Mouse (Mus musculus): ENCODE measurements around the gene Yod1. TPM values are rescaled to one million over a fixed set of nuclear protein-coding genes. Genes with fewer than 3 reads are reported as not detected.
A peak's percentile ranks its signal among the peaks of the same experiment; 100 is the strongest.

Yod1 gene
- 10 to 100 TPM; 16.2 to 18.1 TPM for total RNA-seq (2021)
- long read RNA-seq, full-length matches to known transcripts = 3 of 3 reads
- long read RNA-seq, partial matches to known transcripts = 0 of 3 reads
- long read RNA-seq, other reads (novel, unspliced or antisense) = 0 of 3 reads

DNA sequence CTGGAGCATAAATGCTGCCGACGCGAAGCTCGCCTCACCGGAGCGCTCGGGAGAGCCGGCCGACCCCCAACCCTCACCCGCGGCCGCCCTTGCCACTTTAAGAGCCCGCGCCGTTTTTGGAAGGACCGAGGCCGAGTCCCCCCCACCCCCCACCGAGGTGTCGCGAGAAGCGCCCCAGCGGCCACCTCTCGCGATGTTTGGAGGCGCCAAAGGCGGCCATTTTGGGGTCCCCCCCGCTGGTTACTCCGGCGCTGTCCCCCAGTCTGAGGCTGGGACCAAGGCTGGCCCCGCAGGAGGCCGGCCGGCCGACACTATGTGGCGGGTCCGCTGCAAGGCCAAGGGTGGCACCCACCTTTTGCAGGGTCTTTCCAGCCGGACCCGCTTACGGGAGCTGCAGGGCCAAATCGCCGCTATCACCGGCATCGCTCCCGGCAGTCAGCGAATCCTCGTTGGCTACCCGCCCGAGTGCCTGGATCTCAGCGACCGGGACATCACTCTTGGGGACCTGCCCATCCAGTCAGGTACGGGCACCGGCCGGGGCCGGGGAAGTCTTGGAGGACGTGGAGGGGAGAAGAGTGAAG is at the start of gene Yod1:
Gene Yod1, plus strand, starts transcription at position 37 of the 581 bp plus-strand sequence.
- peak; percentile 83 to 89 for DNase-seq (ENCODE audit: low spot score in 2 of 2)

DNA sequence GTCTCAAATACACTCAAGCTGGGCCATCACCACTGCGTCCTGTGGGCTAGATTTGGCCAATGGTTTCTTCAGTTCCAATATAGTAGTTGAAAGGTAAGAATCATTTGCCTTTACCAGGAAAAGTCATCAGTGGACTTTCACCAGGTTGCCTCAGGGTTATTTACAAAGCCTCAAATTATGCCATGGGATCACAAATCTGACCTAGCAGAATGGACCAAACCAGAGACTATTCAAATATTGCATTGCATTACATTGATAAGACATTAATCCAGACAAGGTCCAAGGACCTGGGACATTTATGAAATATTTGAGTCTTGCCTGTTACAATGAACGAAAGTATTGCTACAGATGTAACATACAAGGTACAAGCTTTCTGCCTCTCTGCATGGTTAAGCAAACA is 38.6 kb upstream of the Yod1 start:
- DNase-seq (ENCODE audit: low spot score in 2 of 2) = no peak

DNA sequence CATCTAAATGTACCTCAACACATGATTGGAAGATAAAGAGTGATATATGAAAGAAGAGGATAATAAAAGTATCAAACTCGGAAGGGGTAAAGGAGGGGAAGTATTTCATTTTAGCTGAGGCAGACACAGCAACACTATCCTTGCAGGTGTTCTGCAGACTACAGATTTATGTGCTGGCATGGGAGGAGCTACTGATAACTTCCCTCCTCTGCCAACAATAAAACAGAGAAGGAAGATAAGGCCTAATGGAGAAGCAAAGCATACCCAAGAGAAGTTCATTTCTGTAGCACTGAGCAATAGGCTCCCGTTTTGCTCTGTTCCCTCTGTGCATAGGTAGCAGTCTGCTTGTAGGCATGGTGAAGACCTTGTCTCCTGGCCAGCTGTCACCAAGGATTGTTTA is 36.1 kb upstream of the Yod1 start:
- no peak for DNase-seq (ENCODE audit: low spot score in 2 of 2)

DNA sequence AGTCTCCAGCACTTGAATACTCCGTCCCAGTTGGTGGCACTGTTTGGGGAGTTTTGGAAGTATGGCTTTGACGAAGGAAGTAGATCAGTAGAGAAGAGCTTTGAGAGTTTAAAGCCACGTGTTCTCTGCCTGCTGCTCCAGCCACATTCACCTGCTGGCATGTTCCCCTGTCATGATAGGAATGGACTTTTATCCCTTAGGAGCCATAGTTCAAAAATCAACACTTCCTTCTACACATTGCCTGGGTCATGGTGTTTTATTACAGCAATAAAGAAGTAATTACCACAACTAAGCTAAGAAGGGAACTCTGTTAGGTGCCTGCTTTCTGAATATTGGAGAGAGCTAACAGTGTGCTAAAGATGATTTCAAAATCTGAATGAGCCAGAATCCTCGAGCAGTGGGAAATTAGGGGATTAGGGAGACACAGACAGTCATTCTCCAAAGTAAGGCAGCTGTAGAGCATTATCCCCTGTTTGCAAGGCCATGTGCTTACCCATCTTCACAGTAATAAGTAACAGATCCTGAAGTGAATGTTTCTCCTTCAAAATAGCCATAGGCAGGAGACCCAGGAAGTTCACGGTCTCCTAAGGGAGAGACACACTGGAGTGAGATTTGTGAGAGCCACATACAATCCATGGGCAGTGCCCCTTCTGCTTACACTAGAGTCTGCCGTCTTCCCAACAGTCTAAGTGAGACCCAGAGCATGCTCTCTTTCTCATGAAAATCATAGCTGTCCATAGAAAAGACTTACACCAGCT is 35.3 kb upstream of the Yod1 start:
- DNase-seq (ENCODE audit: low spot score in 2 of 2) = no peak

DNA sequence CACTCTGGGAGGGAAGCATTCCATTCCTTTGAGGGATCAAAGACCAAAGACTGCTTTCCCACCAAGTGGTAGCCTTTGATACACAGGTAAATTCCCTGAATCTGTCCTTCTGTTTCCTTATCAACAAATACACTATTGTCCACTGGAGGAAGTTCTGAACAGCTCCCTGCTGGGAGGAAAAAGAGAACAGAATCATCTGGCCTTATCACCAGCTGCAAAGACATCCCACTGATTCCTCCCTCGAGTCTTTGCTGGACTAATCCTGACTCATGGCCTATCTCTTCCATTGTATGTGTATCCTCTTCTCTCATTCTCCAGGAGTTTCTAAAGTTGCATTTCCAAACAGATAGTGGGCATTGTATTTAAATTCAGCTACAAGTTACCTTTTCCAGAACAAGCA is 33.2 kb upstream of the Yod1 start:
- DNase-seq (ENCODE audit: low spot score in 2 of 2) = no peak

DNA sequence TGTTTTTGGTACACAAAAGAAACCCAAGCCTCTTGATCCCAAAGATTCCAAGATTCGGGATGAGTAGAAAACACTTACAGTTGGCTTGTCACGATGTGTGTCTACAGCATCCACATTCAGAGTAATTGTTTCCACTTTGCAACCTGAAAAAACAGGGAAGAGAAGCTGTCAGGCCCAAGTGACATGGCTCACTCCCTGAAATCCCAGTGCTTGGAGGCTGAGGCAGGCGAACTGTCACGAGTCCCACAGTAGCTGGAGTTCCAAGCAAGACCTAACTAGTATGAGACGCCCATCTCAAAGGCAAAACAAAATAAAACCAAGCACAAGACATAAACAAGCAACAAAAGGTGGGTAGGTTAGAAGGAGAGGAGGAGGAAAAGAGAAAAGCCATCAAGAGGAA is 18.5 kb upstream of the Yod1 start:
- no peak for DNase-seq (ENCODE audit: low spot score in 2 of 2)

DNA sequence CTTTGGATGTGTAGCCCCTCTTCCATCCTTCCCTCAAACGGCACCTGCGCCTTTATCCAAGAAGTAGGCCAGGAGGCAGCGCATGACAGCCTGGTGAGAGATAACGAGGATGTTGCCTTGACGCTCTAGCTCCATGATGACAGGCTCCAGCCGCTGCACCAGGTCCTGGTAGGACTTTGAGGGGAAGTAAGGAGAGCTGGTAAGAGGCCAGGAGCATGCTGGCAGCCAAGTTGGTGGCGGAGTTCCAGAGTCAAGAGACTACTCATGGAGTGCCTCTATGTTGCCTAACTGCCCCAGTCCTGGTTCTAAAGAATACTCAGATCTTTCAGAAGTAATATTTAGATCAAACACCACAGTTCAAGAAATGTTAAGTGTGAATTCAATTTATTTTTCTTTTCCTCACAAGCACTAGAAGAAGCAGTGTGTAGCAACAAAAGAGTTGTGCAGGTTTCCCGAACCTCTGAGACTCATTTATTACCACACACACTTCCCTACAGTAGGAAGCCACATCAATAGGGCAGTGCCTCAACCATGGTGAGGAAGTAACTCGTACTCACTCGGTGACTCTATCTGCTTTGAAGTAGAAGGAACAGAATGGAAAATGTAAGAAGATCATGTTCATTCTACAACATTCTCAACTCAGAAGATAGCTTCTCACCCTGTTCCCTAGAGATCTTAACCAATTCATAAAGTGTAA is 17.0 kb upstream of the Yod1 start:
- DNase-seq (ENCODE audit: low spot score in 2 of 2) = peak in 1 of 2 experiments; percentile 37

DNA sequence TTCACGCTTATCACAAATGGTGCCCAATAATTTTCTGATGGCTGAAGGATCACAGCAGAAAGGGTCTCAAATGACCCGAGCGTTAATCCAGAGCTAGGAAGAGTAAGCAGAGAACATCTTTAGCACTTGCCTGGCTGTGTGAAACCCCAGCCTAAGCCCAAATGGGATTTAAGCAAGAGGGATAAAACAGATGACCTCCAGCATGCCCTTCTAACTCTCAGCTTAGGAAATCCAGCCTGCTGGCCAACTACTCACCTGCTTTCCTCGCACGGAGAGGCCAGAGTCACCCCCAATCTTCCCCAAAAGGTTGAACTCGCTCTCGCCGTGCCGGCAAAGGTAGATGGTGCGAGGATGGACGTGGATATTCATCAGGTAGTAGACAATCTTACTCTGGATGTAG is 15.2 kb upstream of the Yod1 start:
- no peak for DNase-seq (ENCODE audit: low spot score in 2 of 2)

DNA sequence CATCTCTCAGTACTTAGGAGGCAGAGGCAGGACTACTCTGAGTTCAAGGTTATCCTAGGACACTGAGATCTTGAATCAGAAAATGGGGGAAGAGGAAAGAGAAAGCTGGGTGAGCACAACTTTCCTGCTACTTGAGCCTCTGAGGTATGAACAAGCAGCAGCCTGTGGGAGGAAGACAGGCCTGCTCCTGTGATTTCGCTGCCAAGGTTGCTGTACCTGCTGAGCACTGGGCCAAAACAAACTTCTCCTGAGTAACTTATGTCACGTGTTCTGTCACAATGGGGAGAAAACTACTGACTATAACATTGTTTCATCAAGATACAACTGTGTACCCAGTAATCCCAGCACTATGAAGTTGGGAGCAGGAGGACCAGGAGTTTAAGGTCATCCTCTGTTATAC is 13.5 kb upstream of the Yod1 start:
- no peak for DNase-seq (ENCODE audit: low spot score in 2 of 2)

DNA sequence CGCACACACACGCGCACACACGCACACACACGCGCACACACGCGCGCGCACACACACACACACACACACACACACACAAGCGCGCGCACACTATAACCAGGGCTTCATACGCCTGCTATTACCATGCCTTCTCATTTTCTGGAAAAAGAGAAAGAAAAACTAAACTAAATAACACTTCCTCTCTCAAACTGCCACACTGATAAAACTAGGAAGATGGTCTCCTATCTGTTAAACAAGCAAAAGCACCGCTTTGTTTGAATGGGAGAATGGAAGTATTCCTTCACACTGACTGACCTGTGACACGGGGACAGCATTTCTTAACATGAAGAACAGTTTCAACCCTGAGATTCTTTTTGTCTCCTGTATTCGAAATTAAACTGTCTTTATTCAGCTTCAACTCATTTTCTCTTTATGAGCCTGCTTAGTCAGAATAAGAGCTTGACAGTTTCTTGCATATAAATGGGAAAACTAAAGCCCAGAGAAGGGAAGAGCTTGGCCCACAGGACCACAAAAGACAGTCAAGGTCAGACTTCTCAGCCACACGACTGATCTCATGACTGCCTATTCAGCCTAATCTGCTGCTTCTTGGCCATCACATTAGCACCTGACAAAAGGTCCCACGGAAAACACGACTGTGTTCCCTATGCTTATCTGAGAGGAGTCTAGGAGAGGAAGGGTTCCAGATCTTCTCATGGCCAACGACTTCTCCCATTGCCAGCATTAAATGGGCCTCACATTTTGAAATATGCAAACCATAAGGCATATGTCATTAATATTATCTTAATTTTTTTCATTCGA is 6.6 kb upstream of the Yod1 start:
- no peak for DNase-seq (ENCODE audit: low spot score in 2 of 2)

DNA sequence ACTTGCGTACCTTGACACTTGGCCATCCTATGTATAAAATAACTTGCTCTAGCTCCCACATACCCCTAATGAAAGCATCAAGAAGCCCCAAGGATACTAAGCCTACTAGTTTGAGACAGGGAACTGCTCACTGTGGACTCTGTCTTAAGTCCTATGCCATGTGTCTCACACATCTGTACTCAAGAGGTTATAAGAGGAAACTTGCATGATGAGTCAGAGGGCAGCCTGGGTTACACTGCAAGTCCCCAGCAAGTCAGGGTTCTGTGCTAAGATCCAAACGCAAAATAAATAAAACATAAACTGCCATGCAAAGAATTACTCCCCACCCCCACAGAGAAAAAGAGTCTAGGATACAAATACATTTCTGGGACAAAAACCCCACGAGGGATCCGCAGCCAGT is 3.1 kb upstream of the Yod1 start:
- no peak for DNase-seq (ENCODE audit: low spot score in 2 of 2)

DNA sequence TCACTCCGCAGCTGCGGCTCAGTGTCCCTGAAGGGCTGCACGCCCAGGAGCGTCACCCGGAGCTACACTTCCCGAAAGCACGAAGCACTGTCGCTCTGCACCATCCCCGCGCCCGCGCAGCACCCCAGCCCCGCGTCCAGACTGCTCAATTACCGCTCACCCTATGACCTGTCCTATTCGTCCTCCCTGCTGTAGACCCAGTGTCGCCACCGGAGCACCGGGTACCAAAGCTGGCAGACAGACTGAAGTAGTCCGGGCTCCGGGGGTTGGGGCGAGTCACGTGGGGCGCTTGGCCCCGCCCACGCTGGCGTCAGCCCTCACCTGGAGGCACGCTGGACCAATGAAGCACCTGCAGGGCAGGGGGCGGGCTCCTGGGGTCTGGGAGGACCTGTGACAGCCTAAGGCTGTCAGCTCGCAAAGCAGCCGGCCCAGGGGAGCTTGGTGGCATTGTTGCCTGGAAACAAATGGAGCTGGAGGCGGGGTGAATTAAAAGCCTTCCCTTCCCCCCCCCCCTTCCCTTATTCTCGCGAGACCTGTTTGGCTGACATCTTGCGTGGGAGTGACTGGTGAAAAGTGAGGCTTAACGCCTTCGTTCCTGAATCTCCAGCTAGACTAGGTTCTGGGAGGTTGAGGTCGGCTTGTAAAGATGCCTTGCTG is 1.4 kb upstream of the Yod1 start, which contains the start of gene Gm29427:
Gene Gm29427, minus strand, starts transcription at position 239 of the 657 bp plus-strand sequence.
- DNase-seq (ENCODE audit: low spot score in 2 of 2) = peak; percentile 92 to 96

DNA sequence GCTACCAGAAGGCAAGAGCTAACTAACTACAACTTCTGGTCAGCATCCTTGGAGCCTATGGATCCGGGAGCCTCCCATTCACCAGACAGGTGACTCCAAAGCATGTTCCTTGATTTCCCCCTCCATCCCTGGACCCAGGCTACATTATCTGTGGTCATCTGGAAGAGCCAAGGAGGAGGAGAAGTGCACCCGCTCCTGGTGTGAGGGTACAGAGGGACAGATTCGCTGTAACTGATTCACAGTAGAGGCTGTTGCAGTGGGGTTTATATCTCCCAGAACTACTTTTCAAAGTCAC is 962 bp upstream of the Yod1 start:
- DNase-seq (ENCODE audit: low spot score in 2 of 2) = no peak

DNA sequence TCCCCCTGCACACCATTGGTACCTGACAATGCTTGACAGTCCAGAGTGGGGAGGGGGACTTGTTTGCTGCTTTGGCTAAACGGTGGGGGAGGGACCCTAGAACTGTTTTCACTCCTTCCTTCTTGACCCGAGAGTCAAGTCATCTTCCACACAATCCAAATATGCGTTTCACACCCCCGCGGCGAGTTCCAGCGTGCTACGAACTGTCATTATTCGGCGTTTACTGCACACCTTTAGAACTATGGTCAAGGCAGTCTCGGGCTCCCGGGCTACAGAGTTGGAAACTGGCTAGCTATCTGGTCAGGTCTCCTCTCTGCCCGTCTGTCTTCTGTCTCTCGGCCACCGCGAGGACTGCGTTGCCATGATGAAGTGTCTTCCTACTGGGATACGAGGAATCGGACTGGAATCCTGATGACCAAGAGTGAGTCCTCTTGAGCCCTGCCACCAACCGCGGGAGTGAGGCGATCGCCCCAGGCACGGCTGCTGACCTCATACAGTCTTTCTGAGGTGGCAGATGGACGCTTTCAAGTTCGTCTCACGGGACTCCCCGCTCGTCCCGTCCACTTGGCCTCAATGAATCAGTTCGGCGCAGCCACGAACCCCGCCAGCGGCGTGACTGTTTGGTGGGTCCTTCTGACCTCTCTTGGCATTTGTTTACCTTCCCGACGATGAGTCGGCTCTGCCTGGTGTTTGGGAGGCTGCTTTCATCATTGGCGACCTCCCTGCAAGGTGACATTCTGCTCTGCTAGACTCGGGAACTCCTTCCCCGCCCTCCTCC is 425 bp upstream of the Yod1 start:
- peak; percentile 42 to 58 for DNase-seq (ENCODE audit: low spot score in 2 of 2)

DNA sequence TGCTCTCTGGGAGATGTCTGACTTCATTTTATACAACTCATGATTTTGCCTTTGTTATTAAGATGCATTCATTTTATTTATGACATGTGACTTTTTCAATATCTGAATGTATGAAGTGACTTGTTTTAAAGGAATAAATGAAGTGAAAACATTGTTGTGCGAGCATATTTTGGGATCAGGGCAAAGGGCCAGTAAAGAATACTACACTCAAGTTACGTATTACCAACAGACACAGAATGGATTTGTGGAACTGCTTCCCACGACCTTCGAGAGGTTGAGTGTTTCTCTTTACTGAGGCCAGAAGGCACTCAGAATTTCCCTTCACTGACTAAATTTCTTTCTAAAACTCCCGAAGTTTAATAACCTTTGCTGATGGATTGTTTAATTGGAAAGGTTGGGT is 7.1 kb downstream of the Yod1 start:
- DNase-seq (ENCODE audit: low spot score in 2 of 2) = no peak

DNA sequence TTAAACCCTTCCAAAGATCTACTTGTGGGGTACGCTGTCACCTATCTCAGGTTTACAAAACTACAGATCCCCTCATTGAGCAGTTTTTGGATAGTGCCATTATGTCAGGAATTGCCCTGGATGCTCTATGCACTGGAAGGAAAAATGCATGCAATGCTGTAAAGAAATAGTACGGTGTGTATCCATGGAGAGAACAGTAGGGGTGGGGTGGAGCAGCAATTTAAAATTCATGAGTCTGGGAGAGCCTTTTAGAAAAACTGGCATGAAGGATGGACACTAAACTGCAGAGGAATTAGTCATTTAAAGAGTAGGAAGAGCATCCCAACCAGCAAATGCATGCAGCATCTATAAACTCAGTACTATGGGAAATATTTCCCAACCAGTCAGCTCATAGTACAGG is 9.3 kb downstream of the Yod1 start:
- no peak for DNase-seq (ENCODE audit: low spot score in 2 of 2)

DNA sequence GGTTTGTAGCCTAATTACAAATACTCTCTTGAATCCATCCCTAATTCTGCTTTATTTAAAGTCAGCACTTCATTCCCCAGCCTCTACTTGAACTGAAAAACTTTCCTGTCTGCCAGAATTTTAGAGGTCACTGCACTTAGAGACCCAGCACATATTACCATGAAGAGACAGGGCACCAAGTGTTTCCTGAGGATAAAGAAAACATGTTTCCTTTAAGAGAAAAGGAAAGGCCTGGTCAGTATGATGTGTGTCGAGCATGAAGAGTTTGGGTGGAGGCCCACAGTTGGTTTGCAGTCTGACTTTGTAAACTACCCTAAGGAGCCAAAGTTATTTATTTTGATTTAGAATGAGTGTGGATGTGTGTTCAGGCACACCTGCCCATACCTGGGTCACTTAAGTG is 10.9 kb downstream of the Yod1 start:
- no peak for DNase-seq (ENCODE audit: low spot score in 2 of 2)

DNA sequence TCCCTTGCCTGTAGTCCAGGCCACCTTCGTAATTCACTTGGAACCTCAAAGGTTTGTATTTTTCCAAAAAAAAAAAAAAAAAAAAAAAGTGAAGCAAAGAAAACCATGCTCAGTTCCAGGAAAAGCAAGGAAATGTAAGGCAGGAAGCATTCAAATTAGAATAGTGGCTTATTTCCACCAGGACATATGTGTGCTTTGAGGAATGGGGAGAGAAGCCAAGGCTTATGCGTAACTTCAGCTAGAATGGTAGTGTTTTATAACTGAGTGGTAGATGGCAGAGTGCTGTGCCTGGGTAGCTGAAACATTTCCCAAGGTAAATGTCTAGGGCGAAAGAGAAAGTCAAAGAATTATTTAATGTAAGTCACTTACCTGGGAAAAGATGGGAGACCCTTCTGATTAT is 11.6 kb downstream of the Yod1 start:
- peak in 1 of 2 experiments; percentile 57 for DNase-seq (ENCODE audit: low spot score in 2 of 2)

DNA sequence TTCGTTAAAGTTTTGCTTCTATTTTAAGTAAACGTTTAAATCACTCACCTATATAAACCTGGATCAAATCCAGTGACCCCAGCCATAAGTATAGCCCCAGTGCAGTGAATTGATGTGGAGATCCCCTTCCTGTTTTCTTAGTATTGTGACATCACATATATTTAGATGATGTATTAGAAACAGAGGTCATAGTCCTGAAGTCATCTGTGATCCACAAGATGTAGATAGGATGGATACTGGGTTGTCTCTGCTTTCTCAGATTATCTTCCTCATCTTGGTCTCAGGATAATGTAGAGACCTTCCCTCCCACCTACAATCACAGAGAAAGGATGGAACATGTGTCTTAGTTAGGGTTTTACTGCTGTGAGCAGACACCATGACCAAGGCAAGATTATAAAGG is 12.0 kb downstream of the Yod1 start, which contains the start of gene Pfkfb2:
Gene Pfkfb2, minus strand, starts transcription at position 101 of the 400 bp plus-strand sequence.
- DNase-seq (ENCODE audit: low spot score in 2 of 2) = no peak

DNA sequence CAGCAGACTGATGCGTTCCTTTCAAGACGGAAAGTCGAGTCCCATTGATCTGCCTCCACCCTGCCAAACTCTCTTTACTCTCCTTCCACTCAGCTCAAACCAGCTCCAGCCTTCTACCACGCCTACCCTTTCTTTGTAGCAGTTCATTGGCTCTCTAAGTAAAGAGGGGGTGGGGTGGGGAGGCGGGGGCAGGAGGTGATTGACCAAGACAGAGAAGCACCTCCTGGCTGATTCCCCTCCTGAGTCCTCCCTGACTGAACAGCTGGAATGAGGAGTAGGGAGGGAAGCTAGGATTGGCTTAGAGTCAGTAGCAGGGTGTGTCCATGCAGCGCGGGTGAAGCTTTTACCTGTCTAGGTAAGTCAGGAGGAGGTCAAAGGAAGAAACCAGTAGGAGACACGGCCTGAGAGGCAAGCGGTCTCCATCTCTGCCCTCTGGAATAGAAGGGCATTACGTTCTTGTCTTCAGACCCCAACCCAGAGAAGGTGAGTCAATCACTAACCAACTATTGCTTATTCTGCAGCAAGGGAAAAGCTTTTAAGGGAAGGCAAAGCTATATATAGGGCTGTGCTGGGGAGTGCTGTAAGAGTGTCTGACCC is 14.7 kb downstream of the Yod1 start, which contains the start of gene AA986860:
Gene AA986860, plus strand, starts transcription at position 236 of the 597 bp plus-strand sequence.
- DNase-seq (ENCODE audit: low spot score in 2 of 2) = no peak

All from layer of hippocampus, adult 18-20 months (tissue).